Mouse (Mus musculus) R1 (cell line): ENCODE data around the gene Spef2.

Source experiments
- DNase-seq: peaks from one replicate; pipeline ENCODE4 v3.0.0-alpha.2; 2018; ENCODE audit warnings: low read depth, low spot score

Spef2 gene

GRCm38 (mm10) chr15:9535200-9535599, 213.5 kb downstream of the Spef2 start:
- DNase-seq: no peak

DNA sequence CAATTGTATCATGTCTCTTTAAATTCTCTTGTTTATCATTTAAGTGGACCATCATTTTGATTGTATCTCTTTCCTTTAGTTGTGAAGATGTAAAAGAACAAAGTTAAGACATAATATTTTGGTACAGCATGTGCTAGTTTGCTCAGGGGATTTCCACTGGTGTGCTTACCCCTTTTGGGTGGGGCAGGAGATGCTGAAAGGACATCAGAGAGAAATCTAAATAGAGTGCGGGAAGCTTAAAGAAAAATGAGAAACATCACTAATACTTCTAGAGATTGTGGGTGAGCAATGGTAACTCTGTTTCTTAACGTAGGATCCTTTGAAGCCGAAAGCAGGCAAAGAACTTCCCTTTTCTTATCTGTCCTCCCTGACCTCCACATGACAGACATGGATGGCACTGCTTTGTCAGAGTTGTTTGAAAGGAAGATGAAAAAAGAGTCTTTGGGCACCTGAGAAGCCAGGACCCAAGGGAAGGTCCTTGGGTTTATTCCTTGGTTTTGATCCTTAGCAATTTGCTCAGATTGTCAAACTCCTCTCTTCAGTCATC, 215.2 kb downstream of the Spef2 start:
- no peak for DNase-seq

- no peak for DNase-seq
Observed at GRCm38 (mm10) chr15:9530076-9530475, 218.6 kb downstream of the Spef2 start, which contains the start of gene Il7r. Il7r (minus strand) TSS chr15:9530176.

DNA sequence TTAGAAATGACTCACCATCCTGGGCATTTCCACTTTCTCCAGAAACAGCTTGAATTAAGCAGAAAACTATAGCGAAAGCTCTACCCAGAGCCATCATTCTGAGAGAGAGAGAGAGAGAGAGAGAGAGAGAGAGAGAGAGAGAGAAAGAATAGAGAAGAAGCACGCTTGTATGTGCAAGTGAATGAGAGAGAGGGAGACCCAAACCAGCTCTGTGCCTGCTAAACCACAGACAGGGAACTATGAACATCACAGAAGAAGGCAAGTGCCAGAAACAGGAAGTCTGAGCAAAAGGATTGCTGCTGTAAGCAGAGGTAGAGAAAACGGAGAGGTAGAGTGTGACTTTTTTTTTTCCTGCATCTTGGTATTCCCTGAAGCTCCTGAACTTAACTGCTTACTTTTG, 219.0 kb downstream of the Spef2 start:
- DNase-seq: no peak
